Mouse (Mus musculus) bone marrow macrophage, adult 2 months (primary cell): ENCODE measurements around the gene Acyp1.

Experiments
- CTCF ChIP-seq: IDR thresholded peaks from 2 replicates; pipeline ENCODE4 v1.5.1; 2012; ENCODE audit warnings: low read depth, mild to moderate bottlenecking, low read length, moderate library complexity
- POLR2A ChIP-seq: IDR thresholded peaks from 2 replicates; pipeline ENCODE4 v1.6.1; 2012; ENCODE audit warnings: mild to moderate bottlenecking, low read depth, low read length, borderline replicate concordance

DNA sequence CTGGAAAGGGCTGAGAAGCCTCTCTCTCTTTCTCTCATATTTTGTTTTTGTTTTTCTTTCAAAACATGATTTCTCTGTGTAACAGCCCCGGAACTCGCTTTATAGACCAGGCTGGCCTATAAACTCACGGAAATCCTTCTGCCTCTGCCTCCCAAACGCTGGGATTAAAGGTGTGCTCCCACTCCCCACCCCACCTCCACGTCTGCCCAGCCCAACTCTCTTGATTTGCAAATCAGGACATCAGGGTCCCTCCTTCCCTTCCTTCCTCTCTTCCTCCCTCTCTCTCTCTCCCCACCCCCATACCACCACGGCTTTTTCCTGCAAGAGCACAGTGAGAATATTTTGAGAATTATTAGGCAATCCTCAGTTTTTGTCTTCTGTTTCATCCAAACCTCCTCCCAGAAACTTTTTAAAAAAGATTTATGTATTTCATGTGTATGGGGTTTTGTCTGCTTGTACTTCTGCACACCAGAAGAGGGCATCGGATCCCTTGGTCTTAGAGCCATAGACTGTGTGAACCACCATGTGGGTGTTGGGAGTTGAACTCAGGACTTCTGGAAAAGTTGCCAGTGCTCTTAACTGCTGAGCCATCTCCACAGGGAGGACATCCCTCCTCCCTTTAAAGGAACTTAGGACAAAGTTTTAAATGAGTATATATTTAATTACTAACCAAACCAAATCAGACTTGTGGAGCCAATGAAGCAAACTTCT, 17.0 kb downstream of the Acyp1 start:
- TF ChIP-seq CTCF, result no peak
- no peak for TF ChIP-seq POLR2A
